Mouse (Mus musculus): ENCODE measurements around the gene Dok3.

GRCm38 (mm10) chr13:55535796-55536193, 6.7 kb upstream of the Dok3 start:
- TF ChIP-seq CTCF (IDR thresholded peaks at IDR 0.05; ENCODE audit: control insufficient read depth, insufficient read depth, insufficient read length) (no peak), USF1 (IDR thresholded peaks at IDR 0.05; ENCODE audit: low read depth) (no peak), MAX (IDR thresholded peaks at IDR 0.05) (no peak)

All from C2C12 (cell line).